Mouse (Mus musculus) megakaryocyte, embryonic 14.5 days (primary cell): ENCODE data around the gene Misp.

ENCODE experiments used
- FLI1 ChIP-seq: IDR thresholded peaks from 2 replicates; pipeline ENCODE4 v1.6.1; 2012; ENCODE audit warnings: low read length, inconsistent platforms, mixed read lengths
- GATA1 ChIP-seq: IDR thresholded peaks from 3 replicates; pipeline ENCODE4 v1.6.1; 2012; ENCODE audit warnings: mixed read lengths, low read length, inconsistent platforms, borderline replicate concordance

DNA sequence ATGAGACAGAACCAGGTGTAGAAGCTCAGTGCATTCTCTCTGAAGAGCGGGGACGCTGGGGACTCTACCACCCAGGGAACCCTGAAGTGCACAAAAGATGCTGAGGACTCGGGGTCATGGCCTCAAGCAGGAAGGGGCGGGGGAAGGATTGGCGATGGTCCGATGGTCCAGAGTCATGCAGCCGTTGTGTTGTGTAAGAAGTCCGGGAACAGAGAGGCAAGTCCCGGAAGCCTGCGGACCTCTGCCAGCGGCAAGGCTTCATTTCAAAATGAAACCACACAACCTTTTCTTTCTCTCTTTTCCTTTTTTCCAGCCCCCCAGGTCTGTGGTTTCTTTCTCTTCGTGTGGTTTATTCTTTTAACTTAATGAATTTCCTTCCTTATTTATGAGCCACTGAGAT lies 57.0 kb downstream of the Misp start:
- TF ChIP-seq GATA1 (no peak), FLI1 (no peak)
